Mouse (Mus musculus) frontal cortex, postnatal 14 days (tissue): ENCODE data around the gene Cnn3.

ENCODE experiments used
- DNase-seq, 2 experiments: peaks; one replicate each; pipeline ENCODE4 v3.0.0; 2022; ENCODE audit warnings: low spot score in 2 of 2

Gene Cnn3

DNA sequence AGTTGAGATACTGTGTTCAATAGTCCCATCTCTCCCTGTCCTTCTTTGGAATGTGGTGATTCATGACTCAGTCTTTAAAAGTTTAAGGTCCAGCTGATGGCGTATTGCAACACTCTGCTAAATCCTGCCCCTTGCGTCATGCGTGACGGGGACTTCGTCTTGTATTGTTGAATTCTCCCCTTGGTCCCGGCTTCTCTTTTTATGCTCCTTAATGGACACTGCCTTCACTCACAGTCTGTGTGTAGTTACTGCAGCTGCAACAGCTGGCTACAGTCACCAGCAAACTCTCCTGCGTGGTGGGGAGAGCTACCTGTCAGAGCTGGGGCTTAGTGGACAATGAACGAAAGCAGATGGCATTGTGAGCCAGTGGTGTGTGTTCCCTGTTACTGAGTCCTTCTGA, 23.2 kb downstream of the Cnn3 start:
- no peak for DNase-seq

DNA sequence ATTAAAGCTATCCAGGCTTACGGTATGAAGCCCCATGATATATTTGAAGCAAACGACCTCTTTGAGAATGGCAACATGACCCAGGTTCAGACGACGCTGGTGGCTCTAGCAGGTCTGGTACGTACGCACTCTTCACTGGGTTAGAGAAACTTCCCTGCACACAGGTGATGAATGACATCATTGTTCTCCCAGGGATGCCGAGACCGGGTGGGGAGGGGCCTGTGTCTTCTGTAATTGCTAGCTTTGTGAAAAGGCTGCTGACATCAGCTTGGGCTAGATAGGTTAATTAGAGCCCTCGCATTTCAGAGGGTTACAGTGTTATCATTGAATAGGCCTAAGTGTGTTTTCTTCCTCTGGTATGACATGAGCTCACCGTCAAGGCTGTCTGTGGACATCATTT, 25.1 kb downstream of the Cnn3 start:
- no peak for DNase-seq

DNA sequence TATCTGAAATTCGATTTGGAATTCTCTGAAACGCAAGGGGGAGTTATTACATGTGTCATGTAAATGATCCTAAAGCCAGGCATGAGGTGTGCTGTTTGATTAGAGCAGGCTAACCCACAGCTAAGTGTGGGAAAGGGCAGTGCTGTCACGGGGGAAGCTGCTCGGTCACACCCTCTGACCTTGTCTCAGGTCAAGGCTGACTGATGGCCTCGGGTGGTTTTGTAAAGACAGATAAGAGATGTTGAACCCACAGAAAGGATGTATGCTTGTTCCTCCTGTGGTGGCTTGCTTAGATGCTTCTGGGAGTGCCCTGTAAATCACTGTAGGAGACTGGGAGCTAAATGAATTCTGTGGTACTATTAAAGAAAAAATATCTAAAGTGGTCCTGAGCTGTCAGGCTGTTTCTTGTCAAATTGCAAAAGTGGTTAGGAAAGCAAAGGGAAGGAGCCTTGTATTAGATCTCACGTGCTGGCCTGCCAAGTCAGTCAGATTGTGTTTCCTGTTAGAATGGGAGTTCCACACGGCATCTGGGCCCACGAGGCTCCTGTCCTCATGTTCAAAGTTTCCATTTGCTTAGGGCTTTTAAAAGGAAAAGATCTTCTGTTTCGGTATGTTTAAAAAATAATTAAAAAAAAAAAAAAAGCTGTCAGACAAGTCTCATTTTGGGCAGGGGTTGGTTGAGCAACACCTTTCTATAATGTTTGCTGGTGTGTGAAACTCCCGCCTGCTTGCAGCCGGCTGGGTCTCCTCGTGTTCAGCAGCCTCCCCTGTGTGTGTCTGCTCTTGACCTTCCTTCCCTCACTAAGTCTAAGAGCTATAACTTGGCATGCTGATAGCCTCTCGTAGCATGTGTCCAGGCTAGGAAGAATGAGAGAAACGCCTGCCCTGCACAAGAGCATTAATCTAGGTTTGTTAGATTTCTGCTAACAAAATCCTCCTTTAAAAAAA, 32.5 kb downstream of the Cnn3 start:
- DNase-seq: no peak

DNA sequence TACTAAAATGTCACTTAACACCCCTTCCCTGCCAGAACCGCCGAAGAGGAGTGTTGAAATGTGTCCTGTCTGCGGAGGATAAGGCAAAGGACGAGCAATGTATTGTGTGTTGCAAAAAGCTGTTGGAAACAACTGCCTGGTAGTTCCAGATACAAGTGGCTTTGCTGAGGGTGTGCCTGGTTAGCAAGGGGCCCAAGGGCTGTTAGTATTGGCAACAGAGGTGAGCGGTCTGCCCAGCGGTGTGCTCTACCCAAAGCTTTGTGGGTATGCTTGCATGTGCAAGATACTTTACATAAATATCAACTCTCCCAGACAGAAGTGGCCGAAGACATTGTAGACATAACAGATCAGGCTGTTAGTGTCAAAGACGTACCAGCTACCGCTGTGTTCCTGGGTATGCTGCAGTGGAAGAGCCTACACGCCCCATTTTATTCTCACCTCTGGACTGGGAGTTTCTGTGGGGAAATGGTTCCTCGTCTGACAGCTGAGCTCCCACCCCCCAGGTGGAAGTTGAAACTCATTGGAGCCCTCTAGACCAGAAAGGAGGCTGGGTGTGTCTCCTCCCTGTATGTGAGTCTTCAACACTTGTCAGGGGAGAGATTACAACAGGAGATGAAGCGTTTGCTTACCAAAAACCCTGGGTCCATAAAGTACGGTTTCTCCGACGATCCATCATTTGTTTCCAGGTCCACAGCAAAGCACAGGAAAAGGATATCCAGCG, 34.3 kb downstream of the Cnn3 start:
- no peak for DNase-seq

DNA sequence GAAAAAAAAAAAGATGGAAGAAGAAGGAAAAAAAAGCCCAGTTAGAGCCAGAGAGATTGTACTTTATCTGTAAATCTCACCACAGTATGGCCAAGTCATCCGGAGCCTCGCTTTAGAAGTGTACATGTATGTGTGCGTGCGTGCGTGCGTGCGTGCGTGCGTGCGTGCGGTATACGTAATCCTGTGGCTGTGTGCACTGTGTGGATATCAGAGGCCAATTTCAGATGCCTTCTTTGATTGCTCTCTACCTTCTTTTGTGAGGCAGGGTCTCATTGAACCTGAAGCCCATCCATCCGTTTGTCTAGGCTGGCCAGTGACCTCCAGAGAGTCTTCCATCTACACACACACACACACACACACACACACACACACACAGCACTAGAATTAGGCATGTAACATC, 35.2 kb downstream of the Cnn3 start:
- no peak for DNase-seq

DNA sequence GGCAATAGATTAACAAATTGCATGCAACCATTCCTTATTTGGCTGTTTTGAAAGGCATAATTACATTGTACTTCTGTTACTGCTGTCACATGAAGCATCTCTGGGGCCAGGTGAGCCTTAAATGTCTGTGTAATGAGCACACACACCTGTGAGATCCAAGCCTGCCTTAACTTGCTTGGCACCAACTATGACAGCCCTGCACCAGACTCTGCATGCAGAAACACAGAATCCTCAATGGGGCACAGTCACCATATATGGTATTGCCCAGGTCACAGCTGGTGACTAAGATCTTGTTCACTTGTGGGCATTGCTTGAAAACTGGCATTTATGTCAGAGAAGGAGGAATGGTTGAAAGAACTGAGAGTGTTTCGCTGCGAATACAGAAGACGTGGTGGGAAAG, 36.5 kb downstream of the Cnn3 start:
- no peak for DNase-seq

DNA sequence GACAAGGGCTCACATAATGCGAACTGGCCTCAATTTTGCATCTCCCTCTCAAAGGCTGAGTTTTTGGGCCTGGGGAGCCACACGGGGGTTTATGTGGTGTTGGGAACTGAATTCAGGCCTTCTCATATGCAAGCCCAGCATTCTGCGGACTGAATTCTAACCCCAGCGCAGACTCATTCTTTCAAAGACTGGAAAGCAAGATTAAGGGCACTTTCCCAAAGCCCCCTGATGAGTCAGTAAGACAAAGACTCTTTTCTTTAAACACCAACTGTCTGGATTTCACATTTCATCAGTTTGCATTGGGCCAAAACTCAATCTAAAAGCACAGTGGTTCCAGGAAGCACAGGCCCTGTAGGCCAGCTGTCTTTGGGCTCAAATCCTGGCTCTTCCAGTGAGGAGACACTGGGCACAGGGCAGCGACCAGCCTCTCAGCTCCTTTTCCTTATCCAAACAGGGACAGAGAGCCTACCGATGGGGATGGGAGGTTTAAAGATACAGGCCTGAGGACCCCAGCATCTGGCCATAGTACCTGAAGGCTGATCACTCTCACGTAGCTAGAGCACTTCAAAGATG, 38.5 kb downstream of the Cnn3 start:
- DNase-seq: no peak

DNA sequence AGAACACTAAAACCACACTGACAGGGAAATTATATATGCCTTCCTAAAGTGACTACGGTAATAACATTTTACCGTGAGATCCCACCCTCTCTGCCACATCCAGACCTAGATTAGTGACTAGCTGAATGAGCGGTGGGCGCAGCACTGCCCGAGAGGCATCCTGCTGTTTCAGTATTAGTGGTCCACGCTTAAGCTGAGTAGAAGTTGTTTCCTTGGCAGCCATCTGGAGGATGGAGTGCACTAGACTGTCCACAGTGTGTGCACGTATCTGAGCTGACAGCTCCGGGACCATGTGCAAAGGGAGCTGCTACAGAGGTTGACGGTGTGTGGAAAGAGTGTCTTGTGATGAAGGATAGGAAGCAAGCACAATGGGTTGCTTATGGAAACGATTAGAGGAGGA, 39.5 kb downstream of the Cnn3 start:
- DNase-seq: no peak

DNA sequence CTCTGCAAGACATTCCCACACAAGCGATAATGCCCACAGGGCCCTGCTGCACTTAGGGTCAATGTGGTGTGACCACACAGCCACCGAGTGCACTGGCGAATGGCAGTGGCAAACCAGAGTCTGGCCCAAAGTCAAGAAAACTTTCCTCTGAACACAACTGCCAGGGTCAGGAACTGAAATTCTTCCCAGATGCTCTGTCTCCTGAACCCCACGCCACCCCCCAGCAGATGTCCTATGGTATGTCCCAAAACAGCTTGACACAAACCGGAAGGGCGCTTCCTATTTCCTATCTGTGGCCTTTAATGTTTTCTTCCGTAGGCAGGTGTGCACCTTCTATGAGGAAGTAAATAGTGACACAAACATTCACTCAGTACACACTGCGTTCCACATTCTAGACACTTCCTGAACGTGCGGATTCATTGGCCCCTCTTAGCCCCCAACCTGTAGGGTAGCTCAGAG, 40.8 kb downstream of the Cnn3 start:
- DNase-seq: no peak

DNA sequence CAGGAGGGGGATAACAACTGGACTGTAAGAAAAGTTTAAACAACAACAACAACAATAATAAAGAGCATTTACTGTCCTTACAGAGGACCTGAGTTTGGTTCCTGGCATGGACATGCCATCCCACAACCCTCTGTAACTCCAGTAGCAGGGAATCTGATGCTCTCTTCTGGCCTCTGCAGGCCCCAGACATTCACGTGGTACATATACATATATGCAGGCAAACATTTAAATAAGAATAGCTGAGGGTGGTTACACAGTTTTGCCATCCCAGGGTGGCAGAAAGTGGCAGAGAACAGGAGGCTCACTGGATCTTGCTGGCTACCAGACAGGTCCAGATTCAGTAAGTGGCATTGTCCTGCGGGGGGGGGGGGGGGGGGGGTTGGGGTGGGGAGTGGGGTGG, 41.8 kb downstream of the Cnn3 start:
- no peak for DNase-seq

DNA sequence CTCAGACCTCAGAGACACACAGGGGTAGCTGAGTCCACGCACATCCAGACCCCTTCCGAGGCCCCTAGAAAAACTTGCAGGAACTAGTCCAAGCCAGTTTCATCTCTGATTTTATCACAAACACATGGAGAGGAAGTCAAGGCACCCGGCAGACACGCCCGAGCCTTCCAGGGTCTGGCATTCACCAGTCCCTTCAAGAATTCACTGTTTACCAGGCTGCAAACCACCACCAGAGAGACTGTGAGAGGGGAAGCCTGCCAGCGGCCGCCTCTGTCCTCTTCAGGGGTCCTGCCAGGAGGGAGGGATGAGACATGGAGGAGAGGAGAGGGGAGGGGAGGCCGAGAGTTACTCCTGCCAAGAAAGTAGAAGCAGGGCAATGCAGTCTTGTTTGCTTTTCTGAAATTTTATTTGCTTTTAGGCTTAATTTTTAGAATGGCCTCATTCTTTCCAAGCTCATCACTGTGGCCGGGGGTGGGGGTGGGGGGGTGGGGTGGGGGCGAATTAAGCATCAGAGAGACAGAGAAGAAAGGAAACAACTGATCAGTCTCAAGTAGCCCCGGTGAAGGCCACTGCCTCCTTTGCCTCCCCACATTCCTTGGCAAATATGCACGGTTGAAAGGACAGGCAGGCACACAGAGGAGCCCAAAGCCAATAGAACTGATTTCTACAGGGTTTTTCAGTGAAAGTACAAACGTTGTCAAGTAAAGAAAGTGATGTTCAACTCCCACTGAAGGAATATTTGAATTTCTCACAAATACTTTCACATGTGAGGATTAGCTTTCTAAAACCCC, 43.1 kb downstream of the Cnn3 start:
- DNase-seq: no peak

DNA sequence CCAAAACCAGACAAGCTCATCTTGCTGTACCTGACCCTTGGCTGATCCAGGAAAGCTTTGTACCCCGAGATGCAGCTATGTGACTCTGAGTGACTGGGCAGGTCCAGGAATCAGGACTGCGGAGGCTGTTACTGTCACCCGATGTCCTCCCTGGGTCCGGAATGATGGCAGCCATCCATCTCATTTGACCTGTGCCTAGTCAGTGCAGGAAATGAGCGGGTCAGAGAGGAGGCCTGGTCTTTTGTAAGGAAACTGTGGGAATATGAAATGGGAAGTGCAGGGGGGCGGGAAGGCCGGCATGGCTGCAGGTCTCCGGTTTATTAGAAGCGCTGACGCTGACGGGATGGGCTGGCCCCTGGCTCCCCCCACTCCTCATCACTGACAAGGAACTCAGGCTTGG, 45.4 kb downstream of the Cnn3 start:
- DNase-seq: no peak

DNA sequence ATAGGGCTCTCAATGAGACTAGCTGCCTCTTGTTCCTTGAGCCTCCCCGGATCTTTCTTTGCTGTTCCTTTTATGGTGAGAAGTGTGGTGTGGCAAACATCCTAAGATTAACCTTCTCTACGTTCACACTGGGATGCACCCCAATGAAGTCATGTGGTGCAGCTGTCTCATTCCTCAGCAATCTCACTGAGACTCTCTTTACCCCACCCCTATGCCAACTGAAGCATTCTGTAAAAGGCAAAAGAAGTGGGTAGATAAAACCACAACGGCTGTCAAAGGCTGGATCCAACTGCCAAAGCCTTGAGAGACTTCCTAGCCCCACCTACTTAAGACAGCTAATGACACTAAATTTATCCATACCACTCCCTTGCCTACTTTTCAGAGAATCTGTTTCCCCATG, 48.4 kb downstream of the Cnn3 start:
- no peak for DNase-seq

DNA sequence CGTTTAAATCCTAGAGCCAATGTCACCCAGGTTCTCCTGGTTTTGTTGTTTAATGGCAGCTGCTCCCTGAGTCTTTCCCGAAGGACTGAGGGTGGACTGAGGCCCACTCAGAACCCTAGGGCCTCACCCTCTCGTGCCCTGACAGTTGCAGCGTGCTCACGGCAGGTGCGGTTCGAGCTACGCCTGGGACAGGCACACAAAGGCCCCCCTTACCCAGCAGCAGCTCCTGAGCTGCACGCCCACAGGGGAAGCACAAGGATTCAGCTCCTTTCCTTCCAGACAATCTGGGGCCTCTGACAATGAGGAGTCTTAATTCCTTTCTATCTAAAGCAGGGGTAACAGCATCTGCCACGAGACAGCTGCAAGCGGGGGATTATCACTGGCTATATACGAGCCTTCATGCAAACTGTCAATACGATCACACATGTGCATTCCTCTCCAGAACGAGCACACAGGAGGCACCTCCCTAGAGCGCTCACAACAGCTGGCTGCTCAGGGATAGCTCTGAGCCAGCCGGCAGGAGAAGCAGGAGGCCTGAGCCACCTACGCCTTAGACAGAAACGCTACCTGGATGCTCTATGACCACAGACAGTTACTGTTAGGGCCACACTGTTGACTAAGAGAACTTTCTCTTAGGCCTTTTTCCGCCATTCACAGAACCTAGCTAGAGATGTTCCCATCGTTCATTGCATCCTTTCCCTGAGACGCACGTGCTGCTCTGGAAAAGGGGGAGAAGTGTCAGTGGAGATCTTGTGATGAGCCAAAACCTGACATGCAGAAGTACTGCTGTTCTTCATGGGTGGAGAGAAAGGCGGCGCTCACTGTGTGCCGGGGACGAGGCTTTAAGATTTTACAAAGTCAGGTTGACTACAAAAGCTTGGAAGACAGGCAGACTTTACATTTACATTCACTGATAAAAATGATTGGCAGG, 54.0 kb downstream of the Cnn3 start:
- no peak for DNase-seq

DNA sequence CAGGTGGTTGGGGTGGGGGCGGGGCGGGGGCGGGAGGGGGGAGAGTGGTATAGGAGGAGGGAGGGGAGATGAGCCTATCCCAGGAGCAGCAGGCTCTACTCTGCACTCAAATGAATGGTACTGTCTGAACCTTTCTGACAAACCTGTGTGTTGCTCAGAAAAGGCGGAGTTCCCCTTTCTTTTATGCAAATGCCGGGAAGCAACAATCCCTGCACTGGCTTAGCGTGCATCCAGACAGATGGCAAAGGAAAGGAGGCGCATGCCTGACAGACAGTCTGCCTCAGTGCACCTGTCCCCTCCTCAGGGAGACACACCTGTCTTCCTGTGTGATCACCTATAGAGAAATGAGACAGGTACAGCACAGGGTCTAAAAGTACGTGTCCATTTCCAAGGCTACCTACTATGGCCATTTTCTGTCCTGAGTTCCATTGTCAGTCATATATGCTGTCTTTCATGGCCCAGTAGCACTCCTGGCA, 54.7 kb downstream of the Cnn3 start:
- no peak for DNase-seq

DNA sequence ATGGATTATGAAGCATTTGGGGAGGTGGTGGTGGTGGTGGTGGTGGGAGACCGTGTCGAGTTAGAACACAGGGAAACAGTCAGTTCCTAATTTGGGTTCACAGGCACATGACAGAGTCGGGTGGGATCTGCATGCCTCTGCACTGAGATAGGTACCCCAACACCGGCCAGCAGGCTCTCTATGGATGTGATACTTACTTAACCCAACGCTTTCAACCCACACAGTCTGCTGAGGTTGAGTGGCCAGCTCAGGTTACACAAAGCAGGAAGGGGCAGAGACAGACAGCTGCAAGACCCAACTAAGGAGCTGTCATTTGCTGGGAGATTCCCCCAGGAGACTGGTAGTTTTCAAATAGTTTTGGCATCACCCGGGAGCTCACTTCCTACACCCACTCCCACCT, 55.3 kb downstream of the Cnn3 start:
- no peak for DNase-seq

DNA sequence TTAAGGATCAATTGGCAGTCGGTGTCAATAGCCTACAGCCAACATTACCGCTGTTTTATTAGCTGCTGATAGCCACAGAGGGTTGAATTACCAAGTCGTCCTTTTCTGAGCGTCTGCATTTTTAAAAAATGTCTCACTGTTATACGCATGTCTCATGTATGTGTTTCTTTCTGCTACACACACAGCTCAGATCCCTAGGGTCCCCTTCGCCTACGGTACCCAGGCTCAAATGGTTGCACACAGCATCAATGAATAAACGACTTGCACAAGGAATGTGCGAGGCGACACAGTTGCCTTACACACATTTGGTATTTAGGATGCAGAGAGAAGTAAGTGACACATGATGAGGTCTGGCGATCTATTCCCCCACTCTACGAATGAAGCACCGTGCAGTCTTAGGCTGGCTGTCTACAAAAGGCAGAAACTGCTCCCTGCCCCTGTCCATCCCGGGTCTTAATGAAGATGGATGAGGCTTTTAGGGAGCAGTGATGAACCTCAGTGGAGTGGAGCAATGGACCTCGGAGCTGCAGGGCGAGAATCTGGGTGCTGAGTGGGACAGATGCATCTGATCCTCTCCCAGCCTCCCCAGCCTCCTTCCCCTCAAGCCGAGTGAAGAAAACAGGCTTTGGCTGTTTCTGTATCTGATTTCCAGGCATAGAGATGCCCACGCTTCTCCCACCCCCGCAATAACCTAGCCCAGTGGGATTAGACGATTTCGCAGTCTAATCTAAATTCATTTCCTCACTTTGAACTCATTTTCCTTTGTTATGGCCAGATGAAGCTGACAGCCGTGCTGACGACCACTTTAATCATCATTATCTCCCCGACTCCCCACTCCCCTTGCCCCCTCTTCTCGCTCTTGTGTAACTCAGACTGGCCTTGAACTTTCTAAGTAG, 57.2 kb downstream of the Cnn3 start:
- no peak for DNase-seq

DNA sequence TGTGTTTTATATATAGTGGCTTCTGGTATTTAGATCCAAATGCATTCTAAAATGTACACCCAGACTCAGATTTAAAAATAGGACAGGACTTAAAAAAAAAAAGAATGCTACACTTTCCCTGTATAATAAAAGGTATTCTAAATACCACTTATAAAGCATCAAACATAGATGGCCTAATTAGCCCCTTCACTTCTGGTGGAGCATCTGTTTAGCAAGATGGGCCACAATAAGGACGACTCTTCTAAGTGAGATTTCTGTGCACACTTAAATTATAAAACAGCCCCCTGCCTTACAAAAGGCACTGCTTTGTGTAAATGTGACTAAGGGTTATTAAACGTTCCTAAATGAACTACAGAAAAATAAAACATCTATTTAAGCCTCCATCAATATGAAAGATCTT, 58.9 kb downstream of the Cnn3 start:
- DNase-seq: no peak

DNA sequence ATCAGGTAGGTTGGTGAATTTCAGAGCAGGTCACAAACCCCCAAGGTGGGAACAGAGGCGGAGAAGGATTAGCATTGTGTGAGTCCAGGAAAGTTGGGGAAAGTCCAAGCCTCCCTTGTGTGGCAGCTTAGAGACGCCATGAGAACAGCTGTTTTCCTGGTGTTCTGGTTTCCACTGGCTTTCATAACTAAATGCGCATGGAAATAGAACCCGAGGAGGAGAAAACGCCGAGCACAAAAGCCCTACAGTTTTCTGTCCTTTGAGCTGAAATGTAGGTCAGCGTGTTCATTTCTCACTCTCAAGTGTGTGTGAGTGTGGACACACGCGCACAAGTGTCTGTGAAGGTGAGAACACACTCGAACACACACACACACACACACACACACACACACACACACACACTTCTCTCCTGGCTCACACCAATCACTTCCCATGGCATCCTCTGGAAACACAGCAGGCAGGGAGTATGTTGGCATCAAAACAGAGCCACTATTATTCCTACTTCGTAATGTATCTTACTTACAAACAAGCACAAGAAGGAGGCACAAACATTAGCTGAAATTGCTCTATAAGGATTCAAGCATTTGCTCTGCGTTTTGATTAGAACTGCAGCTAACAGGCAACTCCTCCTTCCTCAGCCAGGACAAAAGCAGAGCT, 63.3 kb downstream of the Cnn3 start:
- peak; percentile 19 to 42 for DNase-seq
